Comparison of ENCODE assay signal across 23 mouse cellular contexts in the genomic region with DNA sequence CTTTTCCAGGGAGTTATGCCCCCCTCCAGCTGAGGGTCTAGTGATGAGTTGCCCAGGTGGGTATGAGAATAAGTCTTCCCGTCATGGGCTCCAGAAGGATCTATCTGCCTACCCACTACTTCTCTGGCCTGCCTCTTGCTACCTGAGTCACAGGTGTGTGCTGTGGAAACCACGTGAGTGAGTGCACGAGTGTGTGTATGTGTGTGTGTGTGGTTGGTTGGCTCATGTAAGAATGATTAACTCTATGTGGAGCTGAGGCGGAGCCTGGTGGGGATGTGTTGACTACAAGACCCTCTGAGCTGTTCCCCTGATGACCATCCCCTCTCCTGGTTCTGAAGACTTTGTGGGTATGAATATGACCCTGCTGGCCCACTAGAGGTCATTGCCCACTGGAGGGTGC. TPM values are rescaled to one million over a fixed set of nuclear protein-coding genes. Genes with fewer than 3 reads are reported as not detected.
A peak's percentile ranks its signal among the peaks of the same experiment; 100 is the strongest.
DNase-seq lines count a peak whose midpoint lies in the region; ATAC-seq and TF ChIP-seq lines count a peak whose summit lies in the region.
"Had no signal": no experiment of that assay in that cellular context is flagged by ENCODE, and none has a peak within 500 bp of the region (broad histone marks: within the 10 kb centered on the region; RNA-seq: fewer than 3 reads in every experiment).

No protein-coding gene starts in this region.

- H3K4me3 ChIP-seq in gastrocnemius, adult 2 months: no peak overlapping the region
- no peak overlapping the region for H3K4me3 ChIP-seq in intestine, embryonic 15.5 days (replicated peaks)
- H3K4me3 ChIP-seq in stomach, postnatal 0 days (ENCODE audit: low read depth, low read length): no peak overlapping the region
- H3K4me3 ChIP-seq: embryonic facial prominence, embryonic 15.5 days; erythroblast, embryonic 14.5 days; forebrain, embryonic 10.5 days; heart, embryonic 10.5 days; hindbrain, embryonic 12.5 days had no signal

- DNase-seq in gastrocnemius, adult 2 months: peak; percentile 12
- no peak for DNase-seq in gastrocnemius, postnatal 36 days
- DNase-seq in kidney, adult 9 months: peak; percentile 58
- no peak for DNase-seq in kidney, postnatal 14 days
- peak; percentile 53 for DNase-seq in stomach, postnatal 0 days (ENCODE audit: low spot score)
- no peak for DNase-seq in urinary bladder, postnatal 14 days (ENCODE audit: low spot score)
- DNase-seq: adrenal gland, postnatal 10 days; B cell, adult 2 months; cerebellum, adult 11 months; cerebellum, adult 8-10 months; cerebellum, postnatal 14 days; embryo, embryonic 11 days; heart, postnatal 10 days; heart, postnatal 4 days had no signal

- no peak overlapping the region for H3K4me2 ChIP-seq in intestine, embryonic 15.5 days (replicated peaks)
- H3K4me2 ChIP-seq in stomach, postnatal 0 days (replicated peaks; ENCODE audit: low read depth): no peak overlapping the region
- H3K4me2 ChIP-seq: embryonic facial prominence, embryonic 15.5 days; hindbrain, embryonic 12.5 days had no signal

- H3K27ac ChIP-seq in gastrocnemius, adult 2 months: peak overlapping the region; percentile 86; the same call in 1 of the 2 replicates
- H3K27ac ChIP-seq in intestine, embryonic 15.5 days: no peak overlapping the region
- H3K27ac ChIP-seq in stomach, postnatal 0 days (replicated peaks): no peak overlapping the region
- H3K27ac ChIP-seq: embryonic facial prominence, embryonic 15.5 days; hindbrain, embryonic 12.5 days had no signal

- H3K4me1 ChIP-seq in intestine, embryonic 15.5 days (replicated peaks): peaks cover 89% of the 10 kb centered on the region
- peaks cover 22% of the 10 kb centered on the region for H3K4me1 ChIP-seq in stomach, postnatal 0 days (replicated peaks; ENCODE audit: control insufficient read depth, insufficient read depth)

- intact Hi-C loops in gastrocnemius, adult 2 months (cut with DNase I): no loop called here
- intact Hi-C loops in gastrocnemius, postnatal 36 days (cut with DNase I): loop anchor here (5.0 kb wide), 1 partner anchor 46 kb away; no protein-coding TSS in a partner anchor

- 81% methylated on average over 4 of the region's 4 CpGs for WGBS in intestine, embryonic 15.5 days
- WGBS in stomach, postnatal 0 days: 75% methylated on average over 4 of the region's 4 CpGs

- ATAC-seq in intestine, embryonic 15.5 days: peak; percentile 31; the same call in 1 of the 2 replicates
- ATAC-seq in stomach, postnatal 0 days (ENCODE audit: low FRiP score, low TSS enrichment): 0 out of 2 replicates have a peak, but pooled peaks have one; percentile 19
- ATAC-seq: CD4-positive, CD25-positive, alpha-beta regulatory T cell, adult 4 months; forebrain, embryonic 14.5 days had no signal

- no peaks in the 10 kb centered on the region for H3K36me3 ChIP-seq in intestine, embryonic 15.5 days
- no peaks in the 10 kb centered on the region for H3K36me3 ChIP-seq in stomach, postnatal 0 days (ENCODE audit: control insufficient read depth, insufficient read depth, low read length)
- H3K36me3 ChIP-seq: embryonic facial prominence, embryonic 15.5 days; forebrain, embryonic 10.5 days; G1E; heart, embryonic 10.5 days; hindbrain, embryonic 12.5 days had no signal

- no peak overlapping the region for H3K9ac ChIP-seq in intestine, embryonic 15.5 days
- no peak overlapping the region for H3K9ac ChIP-seq in stomach, postnatal 0 days (ENCODE audit: low read length)
- H3K9ac ChIP-seq: embryonic facial prominence, embryonic 15.5 days; hindbrain, embryonic 12.5 days had no signal

- TF ChIP-seq EP300 in stomach, postnatal 0 days (optimal IDR thresholded peaks at IDR 0.05): no peak

- no peak for TF ChIP-seq CTCF in gastrocnemius, adult 2 months (IDR thresholded peaks at IDR 0.05)
- TF ChIP-seq CTCF in stomach, postnatal 0 days (IDR thresholded peaks at IDR 0.05; ENCODE audit: low read depth): no peak

- H3K27me3 ChIP-seq in intestine, embryonic 15.5 days (replicated peaks): no peaks in the 10 kb centered on the region
- H3K27me3 ChIP-seq in stomach, postnatal 0 days (ENCODE audit: control insufficient read depth, insufficient read depth, low read length): no peaks in the 10 kb centered on the region
- H3K27me3 ChIP-seq: embryonic facial prominence, embryonic 15.5 days; hindbrain, embryonic 12.5 days had no signal

- H3K9me3 ChIP-seq in intestine, embryonic 15.5 days: no peaks in the 10 kb centered on the region
- H3K9me3 ChIP-seq in stomach, postnatal 0 days (ENCODE audit: control insufficient read depth, low read length): no peaks in the 10 kb centered on the region
- H3K9me3 ChIP-seq: embryonic facial prominence, embryonic 15.5 days; forebrain, embryonic 10.5 days; G1E; heart, embryonic 10.5 days; hindbrain, embryonic 12.5 days had no signal

RNA-seq across cellular contexts. Expression of a gene that starts 9.7 kb away (rescaled TPM):
- total RNA-seq in gastrocnemius, adult 2 months (2021): 100 to 1,000 TPM; 118 to 120 TPM
- 100 to 1,000 TPM in 1 of 2 experiments, 10 to 100 TPM in 1; 95.6 to 103 TPM for total RNA-seq in gastrocnemius, postnatal 36 days (2021)
- polyA plus RNA-seq in intestine, embryonic 15.5 days (2015; fragmentation: Nextera tagmentation; extraction: Ambion mirVana): 11.7 and 12.5 TPM in 2 replicates
- 8.7 and 10.5 TPM in 2 replicates for polyA plus RNA-seq in stomach, postnatal 0 days (2015; fragmentation: Nextera tagmentation; extraction: Ambion mirVana)
- polyA plus RNA-seq: G1E had no signal

Comparison
In these comparisons a context has a peak if more than half of its experiments do, and no peak if none do; other contexts are left out.
1. DNase-seq: peak in gastrocnemius, adult 2 months (single experiment), kidney, adult 9 months (single experiment) and stomach, postnatal 0 days (single experiment); none in gastrocnemius, postnatal 36 days (0 of 2), kidney, postnatal 14 days (single experiment) and urinary bladder, postnatal 14 days (single experiment).